Comparison of ENCODE assay signal across 12 mouse cellular contexts in genomic region chrX:140183003-140183402, GRCm38 (mm10).
DNase-seq lines count a peak whose midpoint lies in the region; ATAC-seq and TF ChIP-seq lines count a peak whose summit lies in the region.
"Had no signal": no experiment of that assay in that cellular context is flagged by ENCODE, and none has a peak within 500 bp of the region (broad histone marks: within the 10 kb centered on the region; RNA-seq: fewer than 3 reads in every experiment).

No protein-coding gene starts in this region.

- WGBS in embryonic facial prominence, embryonic 11.5 days, result 94% methylated on average over 3 of the region's 3 CpGs
- 95% methylated on average over 3 of the region's 3 CpGs for WGBS in embryonic facial prominence, embryonic 10.5 days
- WGBS in lung, embryonic 14.5 days, result 88% methylated on average over 3 of the region's 3 CpGs

- no peaks in the 10 kb centered on the region for H3K9me3 ChIP-seq in embryonic facial prominence, embryonic 11.5 days (replicated peaks; ENCODE audit: control insufficient read depth, low read length)
- no peaks in the 10 kb centered on the region for H3K9me3 ChIP-seq in embryonic facial prominence, embryonic 10.5 days
- H3K9me3 ChIP-seq in lung, embryonic 14.5 days (ENCODE audit: low read depth, low read length), result no peaks in the 10 kb centered on the region
- H3K9me3 ChIP-seq: forebrain, embryonic 13.5 days; hindbrain, embryonic 10.5 days; limb, embryonic 15.5 days had no signal

- no peak overlapping the region for H3K9ac ChIP-seq in embryonic facial prominence, embryonic 11.5 days (replicated peaks; ENCODE audit: low read length)
- H3K9ac ChIP-seq in lung, embryonic 14.5 days, result no peak overlapping the region
- H3K9ac ChIP-seq: forebrain, embryonic 13.5 days; limb, embryonic 15.5 days had no signal

- no peak for ATAC-seq in embryonic facial prominence, embryonic 11.5 days (replicated peaks; ENCODE audit: insufficient number of reproducible peaks, low FRiP score, low TSS enrichment, low read depth)
- ATAC-seq in lung, embryonic 14.5 days (ENCODE audit: insufficient read depth), result no peak
- ATAC-seq: forebrain, embryonic 13.5 days; midbrain, embryonic 16.5 days had no signal

- H3K4me2 ChIP-seq in embryonic facial prominence, embryonic 11.5 days (ENCODE audit: low read depth, low read length), result no peak overlapping the region
- no peak overlapping the region for H3K4me2 ChIP-seq in lung, embryonic 14.5 days
- H3K4me2 ChIP-seq: forebrain, embryonic 13.5 days; limb, embryonic 15.5 days had no signal

- H3K27me3 ChIP-seq in embryonic facial prominence, embryonic 11.5 days (ENCODE audit: control insufficient read depth, insufficient read depth, low read length), result no peaks in the 10 kb centered on the region
- H3K27me3 ChIP-seq in embryonic facial prominence, embryonic 10.5 days (replicated peaks; ENCODE audit: low read depth, poor library complexity, severe bottlenecking), result peaks cover 64% of the 10 kb centered on the region
- no peaks in the 10 kb centered on the region for H3K27me3 ChIP-seq in lung, embryonic 14.5 days (ENCODE audit: insufficient read depth, low read length)
- H3K27me3 ChIP-seq: limb, embryonic 15.5 days had no signal

- peak; percentile 2 for DNase-seq in embryonic facial prominence, embryonic 11.5 days (ENCODE audit: low spot score)
- no peak for DNase-seq in embryonic facial prominence, embryonic 10.5 days (ENCODE audit: low spot score)
- peak; percentile 38 for DNase-seq in lung, embryonic 14.5 days
- no peak for DNase-seq in lung, postnatal 25 days (ENCODE audit: low spot score)
- peak; percentile 24 for DNase-seq in MEL-GATA-1-ER (ENCODE audit: extremely low read depth, low read depth)
- DNase-seq in naive thymus-derived CD4-positive, alpha-beta T cell, adult 2 months (ENCODE audit: low read depth), result peak; percentile 0
- no peak for DNase-seq in frontal cortex, postnatal 25 days (ENCODE audit: low spot score in 2 of 2)
- DNase-seq in cerebellum, postnatal 25 days, result no peak

- no peak overlapping the region for H3K4me3 ChIP-seq in embryonic facial prominence, embryonic 11.5 days (ENCODE audit: low read depth, low read length)
- H3K4me3 ChIP-seq in embryonic facial prominence, embryonic 10.5 days, result no peak overlapping the region
- H3K4me3 ChIP-seq in lung, embryonic 14.5 days (ENCODE audit: low read depth, low read length), result no peak overlapping the region
- H3K4me3 ChIP-seq: forebrain, embryonic 13.5 days; hindbrain, embryonic 10.5 days; limb, embryonic 15.5 days had no signal

- no peak overlapping the region for H3K27ac ChIP-seq in embryonic facial prominence, embryonic 11.5 days (replicated peaks; ENCODE audit: low read depth, low read length)
- H3K27ac ChIP-seq in embryonic facial prominence, embryonic 10.5 days (replicated peaks), result no peak overlapping the region
- no peak overlapping the region for H3K27ac ChIP-seq in lung, embryonic 14.5 days (ENCODE audit: low read depth)
- H3K27ac ChIP-seq: forebrain, embryonic 13.5 days; hindbrain, embryonic 10.5 days; limb, embryonic 15.5 days had no signal

- peak; percentile 49 for TF ChIP-seq CTCF in lung, embryonic 14.5 days (IDR thresholded peaks at IDR 0.05; ENCODE audit: low read depth)

- H3K36me3 ChIP-seq in embryonic facial prominence, embryonic 11.5 days (replicated peaks; ENCODE audit: control insufficient read depth, insufficient read depth, low read depth, low read length), result no peaks in the 10 kb centered on the region
- H3K36me3 ChIP-seq in embryonic facial prominence, embryonic 10.5 days (replicated peaks), result no peaks in the 10 kb centered on the region
- no peaks in the 10 kb centered on the region for H3K36me3 ChIP-seq in lung, embryonic 14.5 days (ENCODE audit: insufficient read depth)
- H3K36me3 ChIP-seq: hindbrain, embryonic 10.5 days; limb, embryonic 15.5 days had no signal

- no peaks in the 10 kb centered on the region for H3K4me1 ChIP-seq in embryonic facial prominence, embryonic 11.5 days (ENCODE audit: control insufficient read depth, insufficient read depth, low read length)
- H3K4me1 ChIP-seq in embryonic facial prominence, embryonic 10.5 days, result no peaks in the 10 kb centered on the region
- H3K4me1 ChIP-seq in lung, embryonic 14.5 days (ENCODE audit: insufficient read depth), result no peaks in the 10 kb centered on the region
- H3K4me1 ChIP-seq: forebrain, embryonic 13.5 days; hindbrain, embryonic 10.5 days; limb, embryonic 15.5 days had no signal

Comparison
In these comparisons a context has a peak if more than half of its experiments do, and no peak if none do; other contexts are left out.
1. DNase-seq: peak in embryonic facial prominence, embryonic 11.5 days (single experiment), lung, embryonic 14.5 days (single experiment), MEL-GATA-1-ER (single experiment) and naive thymus-derived CD4-positive, alpha-beta T cell, adult 2 months (single experiment); none in embryonic facial prominence, embryonic 10.5 days (single experiment), lung, postnatal 25 days (single experiment), frontal cortex, postnatal 25 days (0 of 2) and cerebellum, postnatal 25 days (0 of 2).